Mouse (Mus musculus): ENCODE measurements around the gene Edil3.

The Edil3 gene

GRCm38 (mm10) chr13:89286696-89287305 lies 465.5 kb downstream of the Edil3 start:
- no peak for DNase-seq

- no peak for DNase-seq
These were observed 466.9 kb downstream of the Edil3 start for GRCm38 (mm10) chr13:89288201-89288600.

- DNase-seq: no peak
These were observed 499.9 kb downstream of the Edil3 start for GRCm38 (mm10) chr13:89321155-89321554.

GRCm38 (mm10) chr13:89324282-89324681 lies 503.0 kb downstream of the Edil3 start:
- no peak for DNase-seq

- DNase-seq: no peak
These were observed 513.2 kb downstream of the Edil3 start for GRCm38 (mm10) chr13:89334494-89334893.

GRCm38 (mm10) chr13:89335908-89336579 lies 514.8 kb downstream of the Edil3 start:
- no peak for DNase-seq

GRCm38 (mm10) chr13:89339055-89339454 lies 517.8 kb downstream of the Edil3 start:
- DNase-seq: no peak

GRCm38 (mm10) chr13:89339776-89340175 lies 518.5 kb downstream of the Edil3 start:
- DNase-seq: no peak

- DNase-seq: no peak
These were observed 534.0 kb downstream of the Edil3 start for GRCm38 (mm10) chr13:89355234-89355633.

- no peak for DNase-seq
These were observed 537.1 kb downstream of the Edil3 start for GRCm38 (mm10) chr13:89358407-89358806.

GRCm38 (mm10) chr13:89362274-89362673 lies 541.0 kb downstream of the Edil3 start:
- no peak for DNase-seq

GRCm38 (mm10) chr13:89371253-89371652 lies 550.0 kb downstream of the Edil3 start:
- no peak for DNase-seq

- no peak for DNase-seq
These were observed 550.5 kb downstream of the Edil3 start for GRCm38 (mm10) chr13:89371656-89372240.

All from cerebellum, adult 9-11 months (tissue).